Mouse (Mus musculus) forebrain, embryonic 12.5 days (tissue): ENCODE data around the gene Eps15l1. TPM values are rescaled to one million over a fixed set of nuclear protein-coding genes. Genes with fewer than 3 reads are reported as not detected.

Source experiments
- ATAC-seq: fragments of 200-750 bp; cut with Nextera tagmentation; 2 replicates; pipeline ENCODE4 v1.8.0; 2017; ENCODE audit warnings: moderate TSS enrichment; ENCODE audit not compliant: low FRiP score
- H3K27ac ChIP-seq: fragments of 300-500 bp; sonication (generic); 2 replicates; pipeline ENCODE4 v1.5.1; 2016; ENCODE audit warnings: mild to moderate bottlenecking
- H3K27me3 ChIP-seq: fragments of 300-500 bp; sonication (generic); 2 replicates; pipeline ENCODE4 v1.6.1; 2016; ENCODE audit warnings: mild to moderate bottlenecking
- H3K36me3 ChIP-seq: fragments of 300-500 bp; sonication (generic); replicated peaks from 2 replicates; pipeline ENCODE4 v1.6.1; 2016; ENCODE audit warnings: mild to moderate bottlenecking
- H3K4me1 ChIP-seq: fragments of 300-500 bp; sonication (generic); 2 replicates; pipeline ENCODE4 v1.6.1; 2016
- H3K4me2 ChIP-seq: fragments of 300-500 bp; sonication (generic); 2 replicates; pipeline ENCODE4 v1.6.1; 2016; ENCODE audit warnings: mild to moderate bottlenecking, moderate library complexity
- H3K4me3 ChIP-seq: fragments of 300-500 bp; sonication (generic); replicated peaks from 2 replicates; pipeline ENCODE4 v1.5.1; 2016; ENCODE audit warnings: mild to moderate bottlenecking
- H3K9ac ChIP-seq: fragments of 300-500 bp; sonication (generic); 2 replicates; pipeline ENCODE4 v1.6.1; 2016; ENCODE audit warnings: mild to moderate bottlenecking
- H3K9me3 ChIP-seq: fragments of 300-500 bp; sonication (generic); 2 replicates; pipeline ENCODE4 v1.6.1; 2016
- WGBS: fragments of 180-500 bp; shearing (Covaris S2); methylation state at CpG from one replicate; pipeline ENCODE4 v1.1.7; 2016; 5-methylcytosine and 5-hydroxymethylcytosine counted together
- polyA plus RNA-seq: library from polyadenylated mRNA; unstranded; fragments of >200 nt; fragmentation: Nextera tagmentation; extraction: Ambion mirVana; gene quantifications from 2 replicates; pipeline ENCODE4 v1.2.1, GENCODE M21; 2016

The Eps15l1 gene
- polyA plus RNA-seq, 1 experiment from 2014 or later, result 74.3 TPM

- Histone ChIP-seq H3K4me2 (no peak overlapping the region), H3K4me1 (no peaks in the 10 kb centered on the region), H3K9me3 (no peaks in the 10 kb centered on the region), H3K27me3 (no peaks in the 10 kb centered on the region), H3K4me3 (no peak overlapping the region), H3K27ac (no peak overlapping the region), H3K9ac (no peak overlapping the region), H3K36me3 (peaks cover 86% of the 10 kb centered on the region)
- no peak for ATAC-seq
- WGBS, result 81% methylated on average over 4 of the region's 4 CpGs
Measured at GRCm38 (mm10) chr8:72343725-72344124, 77.5 kb downstream of the Eps15l1 start.

GRCm38 (mm10) chr8:72342556-72343300 is 78.5 kb downstream of the Eps15l1 start:
- no peak overlapping the region for H3K4me3 ChIP-seq
- no peak overlapping the region for H3K4me2 ChIP-seq
- WGBS, result 95% methylated on average over 5 of the region's 5 CpGs
- H3K36me3 ChIP-seq, result peaks cover 90% of the 10 kb centered on the region
- no peak overlapping the region for H3K27ac ChIP-seq
- ATAC-seq, result no peak
- no peaks in the 10 kb centered on the region for H3K4me1 ChIP-seq
- H3K9ac ChIP-seq, result no peak overlapping the region
- no peaks in the 10 kb centered on the region for H3K27me3 ChIP-seq
- H3K9me3 ChIP-seq, result no peaks in the 10 kb centered on the region

GRCm38 (mm10) chr8:72337034-72337433 is 84.2 kb downstream of the Eps15l1 start:
- Histone ChIP-seq H3K4me2 (no peak overlapping the region), H3K27me3 (no peaks in the 10 kb centered on the region), H3K4me1 (no peaks in the 10 kb centered on the region), H3K9me3 (no peaks in the 10 kb centered on the region), H3K27ac (no peak overlapping the region), H3K36me3 (peaks cover 66% of the 10 kb centered on the region), H3K9ac (no peak overlapping the region), H3K4me3 (no peak overlapping the region)
- no peak for ATAC-seq

DNA sequence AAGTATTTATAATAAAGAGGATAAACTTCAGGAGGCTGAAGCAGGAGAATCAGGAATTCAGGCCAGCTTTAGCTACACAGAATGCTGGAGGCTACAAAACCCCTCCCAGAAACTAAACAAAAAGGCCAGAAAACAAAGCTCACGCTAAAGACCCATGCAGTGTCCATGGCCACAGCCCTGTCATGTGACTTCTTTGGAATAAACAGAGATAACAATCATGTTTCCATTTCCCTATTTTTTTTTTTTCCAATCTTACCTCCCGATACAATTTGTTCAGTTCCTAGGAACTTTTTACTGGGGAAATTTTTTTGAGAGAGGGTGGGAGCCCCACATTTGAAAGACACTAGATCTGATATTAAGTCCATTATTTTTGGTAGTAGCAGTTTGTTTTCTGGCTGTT is 85.0 kb downstream of the Eps15l1 start:
- WGBS, result 79% methylated on average over 2 of the region's 2 CpGs

GRCm38 (mm10) chr8:72334144-72334641 is 87.1 kb downstream of the Eps15l1 start:
- H3K27me3 ChIP-seq, result no peaks in the 10 kb centered on the region
- no peaks in the 10 kb centered on the region for H3K4me1 ChIP-seq
- H3K4me2 ChIP-seq, result no peak overlapping the region
- ATAC-seq, result no peak
- H3K36me3 ChIP-seq, result peaks cover 38% of the 10 kb centered on the region
- H3K9ac ChIP-seq, result no peak overlapping the region
- no peak overlapping the region for H3K27ac ChIP-seq
- WGBS, result 76% methylated on average over 4 of the region's 4 CpGs
- H3K4me3 ChIP-seq, result no peak overlapping the region
- no peaks in the 10 kb centered on the region for H3K9me3 ChIP-seq

More for the DNA sequence above, 85.0 kb downstream of the Eps15l1 start:
- H3K36me3 ChIP-seq, result peaks cover 59% of the 10 kb centered on the region
- no peaks in the 10 kb centered on the region for H3K27me3 ChIP-seq
- no peak overlapping the region for H3K9ac ChIP-seq
- no peak overlapping the region for H3K4me2 ChIP-seq
- no peak overlapping the region for H3K27ac ChIP-seq
- no peak overlapping the region for H3K4me3 ChIP-seq
- no peaks in the 10 kb centered on the region for H3K4me1 ChIP-seq
- no peak for ATAC-seq
- H3K9me3 ChIP-seq, result no peaks in the 10 kb centered on the region

- no peak overlapping the region for H3K4me3 ChIP-seq
- H3K4me2 ChIP-seq, result no peak overlapping the region
- peaks cover 32% of the 10 kb centered on the region for H3K36me3 ChIP-seq
- no peaks in the 10 kb centered on the region for H3K27me3 ChIP-seq
- no peaks in the 10 kb centered on the region for H3K9me3 ChIP-seq
- 45% methylated on average over 3 of the region's 3 CpGs for WGBS
- H3K9ac ChIP-seq, result no peak overlapping the region
- no peaks in the 10 kb centered on the region for H3K4me1 ChIP-seq
- no peak overlapping the region for H3K27ac ChIP-seq
- no peak for ATAC-seq
Measured at GRCm38 (mm10) chr8:72333429-72334143, 87.7 kb downstream of the Eps15l1 start.

GRCm38 (mm10) chr8:72331631-72332030 is 89.6 kb downstream of the Eps15l1 start:
- Histone ChIP-seq H3K4me3 (no peak overlapping the region), H3K4me2 (no peak overlapping the region), H3K27ac (no peak overlapping the region), H3K4me1 (no peaks in the 10 kb centered on the region), H3K9ac (no peak overlapping the region), H3K9me3 (no peaks in the 10 kb centered on the region), H3K27me3 (no peaks in the 10 kb centered on the region), H3K36me3 (0 out of 2 replicates have a peak, but pooled peaks cover 15% of the 10 kb centered on the region)
- WGBS, result 93% methylated on average over 4 of the region's 4 CpGs
- no peak for ATAC-seq

- no peak overlapping the region for H3K9ac ChIP-seq
- H3K27me3 ChIP-seq, result no peaks in the 10 kb centered on the region
- H3K27ac ChIP-seq, result no peak overlapping the region
- H3K4me1 ChIP-seq, result no peaks in the 10 kb centered on the region
- WGBS, result 86% methylated on average over 6 of the region's 6 CpGs
- H3K4me2 ChIP-seq, result no peak overlapping the region
- H3K36me3 ChIP-seq, result 0 out of 2 replicates have a peak, but pooled peaks cover 12% of the 10 kb centered on the region
- no peaks in the 10 kb centered on the region for H3K9me3 ChIP-seq
- ATAC-seq, result no peak
- no peak overlapping the region for H3K4me3 ChIP-seq
Measured at GRCm38 (mm10) chr8:72330806-72331516, 90.3 kb downstream of the Eps15l1 start.

DNA sequence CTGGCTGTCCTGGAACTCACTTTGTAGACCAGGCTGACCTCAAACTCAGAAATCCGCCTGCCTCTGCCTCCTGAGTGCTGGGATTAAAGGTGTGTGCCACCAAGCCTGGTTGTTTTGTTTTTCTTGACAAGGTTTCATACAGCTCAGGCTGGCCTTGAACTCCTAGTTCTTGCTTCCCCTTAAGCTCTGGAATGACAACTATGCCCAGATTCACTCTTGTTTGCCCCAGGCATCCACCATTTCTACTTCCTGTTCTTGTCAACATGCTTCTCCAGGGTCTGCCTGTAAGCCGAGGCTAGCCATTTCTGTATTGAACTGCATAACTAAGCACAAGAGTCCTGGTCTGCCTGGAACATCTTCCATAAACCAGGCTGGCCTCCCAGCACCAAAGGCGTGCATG is 92.1 kb downstream of the Eps15l1 start:
- Histone ChIP-seq H3K27ac (no peak overlapping the region), H3K4me3 (no peak overlapping the region)

DNA sequence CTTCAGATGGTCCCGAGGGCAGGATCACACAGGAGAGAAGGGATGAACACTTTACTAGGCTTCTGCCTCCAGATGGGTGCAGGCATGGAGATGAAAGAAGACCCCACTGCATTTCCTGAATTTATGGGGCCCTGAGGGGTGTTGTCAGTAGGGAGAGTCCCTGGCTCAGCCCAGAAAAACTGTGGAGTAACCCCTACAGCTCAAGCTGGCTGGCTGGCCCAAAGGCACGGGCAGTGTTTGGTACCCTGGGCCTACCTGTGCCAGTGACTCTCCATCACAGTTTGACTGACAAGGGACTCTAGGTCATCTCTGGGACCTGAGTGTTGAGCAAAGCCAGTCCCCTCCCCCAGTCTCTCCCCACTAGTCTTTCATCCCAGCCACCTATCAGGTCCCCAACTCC is 96.6 kb downstream of the Eps15l1 start:
- no peaks in the 10 kb centered on the region for H3K9me3 ChIP-seq
- no peak overlapping the region for H3K9ac ChIP-seq
- no peak overlapping the region for H3K4me3 ChIP-seq
- no peaks in the 10 kb centered on the region for H3K36me3 ChIP-seq
- no peak overlapping the region for H3K4me2 ChIP-seq
- ATAC-seq, result no peak
- peaks cover 40% of the 10 kb centered on the region for H3K27me3 ChIP-seq
- H3K27ac ChIP-seq, result no peak overlapping the region
- H3K4me1 ChIP-seq, result peaks cover 4% of the 10 kb centered on the region
- WGBS, result 82% methylated on average over 2 of the region's 2 CpGs

More for the DNA sequence above, 92.1 kb downstream of the Eps15l1 start:
- no peaks in the 10 kb centered on the region for H3K9me3 ChIP-seq
- H3K36me3 ChIP-seq, result no peaks in the 10 kb centered on the region
- no peak for ATAC-seq
- no peaks in the 10 kb centered on the region for H3K4me1 ChIP-seq
- no peak overlapping the region for H3K4me2 ChIP-seq
- WGBS, result 92% methylated on average over 3 of the region's 3 CpGs
- H3K9ac ChIP-seq, result no peak overlapping the region
- H3K27me3 ChIP-seq, result no peaks in the 10 kb centered on the region; the same call in 1 of the 2 replicates

- no peak overlapping the region for H3K27ac ChIP-seq
- peaks cover 10% of the 10 kb centered on the region for H3K4me1 ChIP-seq
- no peak for ATAC-seq
- peaks cover 45% of the 10 kb centered on the region for H3K27me3 ChIP-seq
- 89% methylated on average over 10 of the region's 10 CpGs for WGBS
- no peak overlapping the region for H3K9ac ChIP-seq
- no peak overlapping the region for H3K4me3 ChIP-seq
- H3K36me3 ChIP-seq, result no peaks in the 10 kb centered on the region
- no peaks in the 10 kb centered on the region for H3K9me3 ChIP-seq
- no peak overlapping the region for H3K4me2 ChIP-seq
Measured at GRCm38 (mm10) chr8:72324036-72324706, 97.1 kb downstream of the Eps15l1 start.
